ENCODE assay signal across 16 mouse cellular contexts in the genomic region with DNA sequence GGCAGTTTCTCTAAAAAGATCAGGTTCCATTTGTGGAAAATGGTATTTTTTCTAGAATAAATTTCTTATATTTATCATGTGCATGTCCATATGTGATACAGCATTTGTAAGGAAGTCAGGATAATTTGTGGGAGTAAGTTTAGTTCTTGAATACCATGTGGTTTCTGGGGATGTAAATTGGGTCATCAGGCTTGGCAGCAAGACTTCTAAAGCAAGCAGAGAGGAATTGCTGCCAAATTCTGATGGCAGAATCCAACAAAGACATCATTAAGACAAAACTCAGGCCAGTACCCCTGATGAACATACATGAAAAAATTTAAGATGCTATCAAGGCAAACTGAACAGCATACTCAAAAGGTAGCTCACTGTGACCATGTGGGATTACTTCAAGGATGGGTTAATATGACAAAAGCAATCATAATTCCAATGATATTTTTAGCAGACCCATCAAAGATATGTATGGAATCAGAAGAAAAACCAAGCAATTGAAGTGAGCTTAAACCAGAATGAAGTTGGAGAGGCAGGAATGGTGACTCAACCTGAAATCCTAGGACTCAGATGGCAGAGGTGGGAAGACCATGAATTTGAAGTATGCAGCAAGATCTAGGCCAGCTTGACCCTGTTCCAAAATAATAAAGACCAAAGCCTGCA. TPM values are rescaled to one million over a fixed set of nuclear protein-coding genes. Genes with fewer than 3 reads are reported as not detected.
A peak's percentile ranks its signal among the peaks of the same experiment; 100 is the strongest.
DNase-seq lines count a peak whose midpoint lies in the region; ATAC-seq lines count a peak whose summit lies in the region.
"Had no signal": no experiment of that assay in that cellular context is flagged by ENCODE, and none has a peak within 500 bp of the region (broad histone marks: within the 10 kb centered on the region; RNA-seq: fewer than 3 reads in every experiment).

No protein-coding gene starts in this region.

- peak; percentile 15 for DNase-seq in cerebellum, adult 11-12 months
- peak; percentile 16 for DNase-seq in layer of hippocampus, adult 9-11 months
- DNase-seq in layer of hippocampus, adult 18-20 months (ENCODE audit: low spot score in 2 of 2), result no peak
- DNase-seq in Muller cell, postnatal 12 days (ENCODE audit: inconsistent ontology term), result peak; percentile 90
- DNase-seq in cerebellum, adult 9-11 months, result peak; percentile 43
- no peak for DNase-seq in thymus, postnatal 10 days (ENCODE audit: low spot score in 2 of 2)
- no peak for DNase-seq in retina, embryonic 14.5 days (ENCODE audit: low spot score)
- DNase-seq: adrenal gland, postnatal 36 days; gastrocnemius, postnatal 14 days; lung, postnatal 14 days; thymus, adult 2 months had no signal

- no peak for ATAC-seq in cerebellum, adult (ENCODE audit: insufficient number of reproducible peaks, low FRiP score, low TSS enrichment)
- ATAC-seq: activated CD4-positive, CD25-positive, alpha-beta regulatory T cell, adult 4 months; forebrain, embryonic 16.5 days; intestine, embryonic 15.5 days; Patski had no signal

RNA-seq across cellular contexts. Expression of gene Rel, which starts 34.8 kb away (rescaled TPM):
- total RNA-seq in layer of hippocampus, adult 18-20 months (2021), result 1 to 10 TPM; 2.2 TPM

Comparison
In these comparisons a context has a peak if more than half of its experiments do, and no peak if none do; other contexts are left out.
1. DNase-seq: peak in cerebellum, adult 11-12 months (single experiment), layer of hippocampus, adult 9-11 months (single experiment), Muller cell, postnatal 12 days (single experiment) and cerebellum, adult 9-11 months (single experiment); none in layer of hippocampus, adult 18-20 months (0 of 2), thymus, postnatal 10 days (0 of 2) and retina, embryonic 14.5 days (single experiment).